Comparison of ENCODE assay signal across 12 mouse cellular contexts in the genomic region with DNA sequence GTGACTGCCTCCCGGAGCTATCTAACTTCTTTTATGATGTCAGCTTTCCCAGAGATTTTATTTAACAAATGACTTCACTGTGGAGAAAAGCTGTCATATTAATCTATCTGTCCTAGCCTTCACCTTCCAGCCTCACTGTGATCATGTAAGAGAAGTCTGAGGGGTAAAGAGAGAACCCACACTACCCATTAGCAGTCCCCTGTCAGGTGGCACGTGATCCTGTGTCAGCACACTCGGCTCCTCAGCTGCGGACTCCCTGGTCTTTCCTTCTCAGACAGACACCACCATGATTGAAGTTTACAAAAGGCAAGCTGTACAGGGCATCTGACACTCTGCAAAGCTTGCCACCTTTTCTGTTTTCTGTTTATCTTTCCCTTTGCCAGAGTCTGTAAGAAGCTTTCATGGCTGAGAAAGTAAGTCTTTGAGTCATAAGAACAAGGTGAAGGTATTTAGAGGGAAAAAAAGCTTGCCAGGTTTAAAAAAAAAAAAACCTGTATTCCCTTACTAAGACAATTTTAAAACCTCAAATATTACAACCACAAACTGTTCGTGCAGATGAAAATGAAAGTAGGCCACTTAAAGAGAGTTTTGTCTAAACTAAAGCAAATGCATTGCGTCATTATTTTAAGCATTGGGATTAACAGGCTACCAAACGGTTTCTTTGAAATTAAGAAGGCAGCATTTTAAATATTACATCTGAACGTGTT.
DNase-seq lines count a peak whose midpoint lies in the region; ATAC-seq and TF ChIP-seq lines count a peak whose summit lies in the region.
"Had no signal": no experiment of that assay in that cellular context is flagged by ENCODE, and none has a peak within 500 bp of the region (broad histone marks: within the 10 kb centered on the region; RNA-seq: fewer than 3 reads in every experiment).

No protein-coding gene starts in this region.

- ATAC-seq in hematopoietic stem cell, adult 5-6 weeks (replicated peaks in 1 of 2; ENCODE audit: insufficient read depth in 1 of 2, low FRiP score in 2 of 2, low TSS enrichment in 1 of 2, low read depth in 1 of 2, poor library complexity in 2 of 2, severe bottlenecking in 2 of 2), result peak; percentile 28 to 50
- no peak for ATAC-seq in forebrain, embryonic 14.5 days
- ATAC-seq in neural tube, embryonic 15.5 days (ENCODE audit: low FRiP score), result no peak

- H3K9me3 ChIP-seq in MEL (replicated peaks; ENCODE audit: insufficient read depth, low read length), result no peaks in the 10 kb centered on the region
- no peaks in the 10 kb centered on the region for H3K9me3 ChIP-seq in forebrain, embryonic 14.5 days (replicated peaks; ENCODE audit: control insufficient read depth, low read length)
- no peaks in the 10 kb centered on the region for H3K9me3 ChIP-seq in neural tube, embryonic 15.5 days (replicated peaks)
- H3K9me3 ChIP-seq: embryonic facial prominence, embryonic 12.5 days; midbrain, embryonic 12.5 days had no signal

- peak overlapping the region; percentile 74 for H3K27ac ChIP-seq in MEL (ENCODE audit: control insufficient read depth, low read depth, low read length)
- no peak overlapping the region for H3K27ac ChIP-seq in forebrain, embryonic 14.5 days (ENCODE audit: low read depth, low read length)
- H3K27ac ChIP-seq in neural tube, embryonic 15.5 days (replicated peaks), result no peak overlapping the region
- H3K27ac ChIP-seq: embryonic facial prominence, embryonic 12.5 days; gastrocnemius, adult 2 months; left cerebral cortex, adult 2 months; midbrain, embryonic 12.5 days had no signal

- no peak for TF ChIP-seq CTCF in lung, adult 2 months (IDR thresholded peaks at IDR 0.05; ENCODE audit: insufficient read depth, low read length)
- no peak for TF ChIP-seq CTCF in MEL (IDR thresholded peaks at IDR 0.05 in 2 of 3, conservative IDR thresholded peaks at IDR 0.05 in 1 of 3; ENCODE audit: control insufficient read depth in 1 of 3, insufficient read depth in 1 of 3, low read depth in 2 of 3, low read length in 3 of 3, poor library complexity in 1 of 3, severe bottlenecking in 1 of 3)

- DNase-seq in lung, adult 2 months, result peak; percentile 19
- no peak for DNase-seq in lung, postnatal 25 days (ENCODE audit: low spot score)
- peak; percentile 47 for DNase-seq in MEL (ENCODE audit: low read depth, low spot score)
- peak; percentile 19 to 31 for DNase-seq in natural killer cell, adult 2 months (ENCODE audit: low spot score in 2 of 2)
- DNase-seq in gastrocnemius, adult 8-10 months (ENCODE audit: low spot score in 2 of 2), result no peak
- no peak for DNase-seq in forebrain, embryonic 14.5 days (ENCODE audit: low spot score)
- DNase-seq: gastrocnemius, adult 2 months had no signal

- H3K79me2 ChIP-seq in MEL (ENCODE audit: control insufficient read depth, insufficient read depth, low read length, poor library complexity), result no peaks in the 10 kb centered on the region; the same call in 1 of the 2 replicates

- no peak overlapping the region for H3K4me2 ChIP-seq in forebrain, embryonic 14.5 days (ENCODE audit: low read length)
- H3K4me2 ChIP-seq in neural tube, embryonic 15.5 days, result no peak overlapping the region
- H3K4me2 ChIP-seq: embryonic facial prominence, embryonic 12.5 days; midbrain, embryonic 12.5 days had no signal

- no peaks in the 10 kb centered on the region for H3K27me3 ChIP-seq in MEL (ENCODE audit: control insufficient read depth in 1 of 2, insufficient read depth in 2 of 2, low read length in 2 of 2)
- peaks cover 8% of the 10 kb centered on the region; the same call in 1 of the 2 replicates for H3K27me3 ChIP-seq in forebrain, embryonic 14.5 days (replicated peaks; ENCODE audit: control insufficient read depth, insufficient read depth, low read length)
- no peaks in the 10 kb centered on the region for H3K27me3 ChIP-seq in neural tube, embryonic 15.5 days (replicated peaks)
- H3K27me3 ChIP-seq: embryonic facial prominence, embryonic 12.5 days; midbrain, embryonic 12.5 days had no signal

- H3K4me1 ChIP-seq in lung, adult 2 months (ENCODE audit: control insufficient read depth, insufficient read depth, low read length), result peaks cover 11% of the 10 kb centered on the region
- H3K4me1 ChIP-seq in MEL (ENCODE audit: control insufficient read depth in 1 of 2, insufficient read depth in 2 of 2, low read length in 2 of 2), result peaks cover 18 to 21% of the 10 kb centered on the region in 2 experiments
- peaks cover 7% of the 10 kb centered on the region; the same call in 1 of the 2 replicates for H3K4me1 ChIP-seq in forebrain, embryonic 14.5 days (ENCODE audit: control insufficient read depth, insufficient read depth, low read length)
- H3K4me1 ChIP-seq in neural tube, embryonic 15.5 days, result peaks cover 11% of the 10 kb centered on the region
- H3K4me1 ChIP-seq: embryonic facial prominence, embryonic 12.5 days had no signal

- 35% methylated on average over 8 of the region's 8 CpGs for WGBS in lung, adult 2 months
- 63% methylated on average over 8 of the region's 8 CpGs for WGBS in forebrain, embryonic 14.5 days
- 59% methylated on average over 8 of the region's 8 CpGs for WGBS in neural tube, embryonic 15.5 days

- peak overlapping the region; percentile 41 for H3K4me3 ChIP-seq in lung, adult 2 months (replicated peaks; ENCODE audit: extremely low read depth, low read depth, low read length)
- peak overlapping the region; percentile 58 to 69 for H3K4me3 ChIP-seq in MEL (ENCODE audit: control insufficient read depth in 1 of 2, insufficient read depth in 1 of 2, low read depth in 2 of 2, low read length in 2 of 2)
- no peak overlapping the region for H3K4me3 ChIP-seq in forebrain, embryonic 14.5 days (ENCODE audit: low read depth, low read length)
- H3K4me3 ChIP-seq in neural tube, embryonic 15.5 days (replicated peaks), result no peak overlapping the region
- H3K4me3 ChIP-seq: embryonic facial prominence, embryonic 12.5 days; gastrocnemius, adult 2 months; left cerebral cortex, adult 2 months; midbrain, embryonic 12.5 days had no signal

- TF ChIP-seq EP300 in MEL (IDR thresholded peaks at IDR 0.05; ENCODE audit: low read depth in 1 of 2, low read length in 2 of 2), result 0 out of 4 replicates have a peak, but pooled peaks of 1 of the 2 experiments have one; percentile 12

- no peak for TF ChIP-seq RAD21 in MEL (IDR thresholded peaks at IDR 0.05; ENCODE audit: low read depth, low read length)

- no peak for TF ChIP-seq POLR2A in lung, adult 2 months (IDR thresholded peaks at IDR 0.05; ENCODE audit: borderline replicate concordance, extremely low read depth, low read depth, low read length)
- TF ChIP-seq POLR2A in MEL (IDR thresholded peaks at IDR 0.05; ENCODE audit: control insufficient read depth in 1 of 2, insufficient read depth in 1 of 2, low read depth in 1 of 2, low read length in 2 of 2, poor library complexity in 1 of 2), result no peak

- H3K36me3 ChIP-seq in MEL (ENCODE audit: control insufficient read depth in 1 of 2, insufficient read depth in 2 of 2, low read length in 2 of 2), result peaks cover 0 to 22% of the 10 kb centered on the region in 2 experiments; a peak in 2 of 4 replicates
- H3K36me3 ChIP-seq in forebrain, embryonic 14.5 days (ENCODE audit: control insufficient read depth, insufficient read depth, low read length), result no peaks in the 10 kb centered on the region
- H3K36me3 ChIP-seq in neural tube, embryonic 15.5 days, result no peaks in the 10 kb centered on the region
- H3K36me3 ChIP-seq: embryonic facial prominence, embryonic 12.5 days; midbrain, embryonic 12.5 days had no signal

- H3K9ac ChIP-seq in MEL (ENCODE audit: control insufficient read depth, low read depth, low read length, poor library complexity, severe bottlenecking), result peak overlapping the region; percentile 83
- H3K9ac ChIP-seq in forebrain, embryonic 14.5 days (ENCODE audit: low read length), result no peak overlapping the region
- H3K9ac ChIP-seq in neural tube, embryonic 15.5 days (replicated peaks), result no peak overlapping the region
- H3K9ac ChIP-seq: embryonic facial prominence, embryonic 12.5 days; midbrain, embryonic 12.5 days had no signal

TF ChIP-seq in MEL, 35 proteins besides CTCF, POLR2A, EP300 and RAD21:
- TF ChIP-seq NELFE (IDR thresholded peaks at IDR 0.05; ENCODE audit: low read depth, low read length) (peak; percentile 13; the same call in 1 of the 2 replicates), ETS1 (IDR thresholded peaks at IDR 0.05; ENCODE audit: low read depth, low read length) (peak; percentile 32; the same call in 1 of the 2 replicates), MYC (IDR thresholded peaks at IDR 0.05; ENCODE audit: low read depth, low read length) (0 out of 2 replicates have a peak, but pooled peaks have one; percentile 26), ZMIZ1 (IDR thresholded peaks at IDR 0.05; ENCODE audit: low read depth, low read length) (no peak), MXI1 (IDR thresholded peaks at IDR 0.05; ENCODE audit: low read depth, low read length) (peak; percentile 56; the same call in 1 of the 2 replicates), CHD2 (IDR thresholded peaks at IDR 0.05; ENCODE audit: low read length) (no peak), MAX (IDR thresholded peaks at IDR 0.05; ENCODE audit: low read length) (peak; percentile 64; the same call in 1 of the 2 replicates), BHLHE40 (IDR thresholded peaks at IDR 0.05; ENCODE audit: borderline replicate concordance, low read depth, low read length) (peak; percentile 82; the same call in 1 of the 2 replicates), SIN3A (IDR thresholded peaks at IDR 0.05; ENCODE audit: low read length) (peak; percentile 27; the same call in 1 of the 2 replicates), ZKSCAN1 (IDR thresholded peaks at IDR 0.05; ENCODE audit: low read depth, low read length) (no peak), GABPA (IDR thresholded peaks at IDR 0.05; ENCODE audit: low read depth, low read length) (no peak), USF1 (IDR thresholded peaks at IDR 0.05; ENCODE audit: low read depth, low read length) (peak; percentile 87), MAFK (IDR thresholded peaks at IDR 0.05; ENCODE audit: borderline replicate concordance, low read depth, low read length) (no peak), USF2 (IDR thresholded peaks at IDR 0.05; ENCODE audit: borderline replicate concordance in 1 of 2, insufficient read depth in 1 of 2, low read depth in 1 of 2, low read length in 2 of 2) (peak in 1 of 2 experiments; percentile 45; a peak in 1 of 4 replicates), ZNF384 (IDR thresholded peaks at IDR 0.05; ENCODE audit: low read depth, low read length) (peak; percentile 31; the same call in 1 of the 2 replicates)

Comparison
In these comparisons a context has a peak if more than half of its experiments do, and no peak if none do; other contexts are left out.
1. DNase-seq: peak in lung, adult 2 months (single experiment), MEL (single experiment) and natural killer cell, adult 2 months (2 of 2); none in lung, postnatal 25 days (single experiment), gastrocnemius, adult 8-10 months (0 of 2) and forebrain, embryonic 14.5 days (single experiment).
2. H3K4me3 ChIP-seq: peak in lung, adult 2 months (single experiment) and MEL (2 of 2); none in forebrain, embryonic 14.5 days (single experiment) and neural tube, embryonic 15.5 days (single experiment).
3. ATAC-seq: peak in hematopoietic stem cell, adult 5-6 weeks (2 of 2); none in forebrain, embryonic 14.5 days (single experiment) and neural tube, embryonic 15.5 days (single experiment).